Mouse (Mus musculus): ENCODE measurements around the gene Fbxw2.

GRCm38 (mm10) chr2:34870520-34871474, 44.7 kb upstream of the Fbxw2 start:
- no peak for TF ChIP-seq CTCF (IDR thresholded peaks at IDR 0.05; ENCODE audit: borderline replicate concordance, insufficient read depth, low read length)
- peak; percentile 94 for TF ChIP-seq POLR2A (IDR thresholded peaks at IDR 0.05; ENCODE audit: low read depth, low read length)
